Mouse (Mus musculus) ovary, postnatal 36 days (tissue): ENCODE measurements around the gene Crkl.

Experiments used
- DNase-seq: peaks from one replicate; pipeline ENCODE4 v3.0.0; 2022; ENCODE audit warnings: low spot score, mixed read lengths

The Crkl gene

DNA sequence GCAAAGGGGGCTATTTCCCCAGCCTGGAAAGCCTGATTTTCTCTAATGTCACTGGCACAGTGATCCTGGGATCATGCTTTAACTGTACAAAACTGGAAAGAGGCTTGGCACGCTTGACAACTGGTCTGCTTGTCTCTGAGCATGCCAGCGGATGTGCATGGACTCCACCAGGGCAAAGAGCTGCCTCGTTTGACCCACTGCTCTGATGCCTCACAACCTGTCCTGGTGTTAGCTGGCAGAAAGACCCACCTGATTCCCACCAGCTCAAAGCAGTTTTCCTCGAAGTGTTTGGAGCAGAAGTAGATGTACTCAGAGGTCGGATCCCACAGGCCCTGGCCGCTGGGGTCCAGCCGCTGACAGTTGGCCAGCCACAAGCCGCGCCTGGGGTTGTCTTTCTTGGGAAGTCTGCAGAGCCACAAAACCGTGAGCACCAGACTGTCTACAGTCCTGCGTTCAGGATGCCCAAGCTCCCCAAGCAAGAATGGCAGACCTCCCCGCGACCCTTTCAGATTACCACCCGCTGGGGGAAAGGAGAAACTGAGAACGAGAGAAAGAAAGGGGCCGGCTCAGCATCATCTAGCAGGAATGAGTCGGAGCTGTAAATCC lies 78.3 kb downstream of the Crkl start:
- DNase-seq, result no peak

DNA sequence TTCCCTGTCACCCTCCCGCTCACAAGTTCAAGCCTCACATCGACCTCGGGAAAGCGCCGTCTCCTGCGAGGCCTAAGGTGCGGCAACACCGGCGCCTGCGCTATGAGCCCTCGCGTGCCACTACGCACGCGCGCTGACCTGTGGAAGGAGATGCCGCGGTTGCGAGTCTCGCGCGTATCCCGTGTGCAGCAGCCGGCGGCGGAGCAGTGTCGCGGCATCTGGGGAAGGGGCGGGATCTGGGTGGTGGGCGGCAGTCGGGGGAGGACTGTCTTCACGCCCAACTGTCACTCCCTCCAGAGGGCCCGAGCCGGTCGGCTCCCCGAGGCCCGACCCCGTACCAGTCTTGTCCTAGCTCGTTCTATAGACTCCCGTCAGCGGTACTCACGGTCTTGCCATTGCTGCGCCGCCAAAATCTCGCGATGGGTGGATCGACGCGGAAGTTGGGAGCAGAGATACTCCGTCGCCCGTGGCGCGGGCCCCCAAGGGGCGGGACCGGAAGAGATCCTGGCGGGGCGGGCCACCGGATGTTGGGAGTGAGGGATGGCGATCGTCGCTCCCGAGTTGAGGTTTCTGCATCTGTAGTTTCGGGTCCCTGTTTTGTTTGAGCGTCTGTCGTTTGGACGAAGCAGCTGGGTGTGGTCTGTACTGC lies 79.0 kb downstream of the Crkl start, which contains the start of gene Thap7:
Gene Thap7 (minus strand): TSS at position 497 of the 649 bp plus-strand sequence.
- DNase-seq, result peak; percentile 96

DNA sequence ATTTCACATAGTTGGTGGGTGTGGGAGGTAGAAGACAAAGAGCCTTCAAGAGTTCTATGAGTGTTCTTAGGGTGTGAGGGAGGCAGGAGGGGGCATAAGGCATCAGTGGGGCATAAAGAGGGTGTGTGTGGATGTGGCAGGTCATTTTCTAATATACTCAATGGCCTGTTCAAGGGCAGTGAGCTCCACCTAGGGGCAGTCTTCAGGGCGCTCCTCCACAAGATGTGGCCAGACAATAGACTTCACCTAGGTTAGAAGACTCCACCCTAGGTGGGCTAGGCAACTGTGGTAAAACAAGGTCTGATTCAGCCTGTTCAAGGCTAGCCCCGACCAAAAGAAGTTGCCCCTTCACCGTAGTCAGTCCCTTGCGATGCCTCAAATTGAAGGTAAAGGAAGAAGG lies 80.5 kb downstream of the Crkl start:
- no peak for DNase-seq

DNA sequence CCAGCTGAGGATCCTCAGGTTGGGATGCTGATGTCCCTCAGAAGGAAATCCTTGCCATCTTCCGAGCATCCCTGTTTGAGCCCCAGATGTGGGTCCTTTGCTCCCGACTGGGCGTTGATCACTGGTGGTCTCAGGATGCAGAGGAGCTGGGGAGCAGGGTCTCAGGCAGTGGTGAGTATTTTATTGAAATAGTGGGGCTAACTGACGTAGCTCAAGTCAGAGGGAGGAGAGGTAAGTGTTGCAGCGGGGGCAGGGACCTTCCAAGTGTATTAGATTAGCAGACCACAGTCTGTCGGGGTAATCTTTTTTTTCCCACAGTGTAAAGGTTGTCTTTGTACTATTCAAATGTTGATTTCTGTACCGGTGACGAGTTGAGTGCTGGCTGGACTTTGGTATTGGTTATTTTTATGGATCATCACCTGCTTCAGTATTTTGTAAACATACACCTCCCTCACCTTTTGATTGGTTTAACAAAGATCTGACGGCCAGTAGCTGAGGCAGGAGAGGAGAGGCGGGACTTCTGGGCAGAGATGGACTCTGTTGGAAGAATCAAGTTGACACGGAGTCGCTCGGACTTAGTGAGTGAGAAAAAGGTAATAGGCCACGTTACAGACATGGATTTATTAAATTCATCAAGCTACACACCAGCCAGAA lies 81.0 kb downstream of the Crkl start:
- no peak for DNase-seq

DNA sequence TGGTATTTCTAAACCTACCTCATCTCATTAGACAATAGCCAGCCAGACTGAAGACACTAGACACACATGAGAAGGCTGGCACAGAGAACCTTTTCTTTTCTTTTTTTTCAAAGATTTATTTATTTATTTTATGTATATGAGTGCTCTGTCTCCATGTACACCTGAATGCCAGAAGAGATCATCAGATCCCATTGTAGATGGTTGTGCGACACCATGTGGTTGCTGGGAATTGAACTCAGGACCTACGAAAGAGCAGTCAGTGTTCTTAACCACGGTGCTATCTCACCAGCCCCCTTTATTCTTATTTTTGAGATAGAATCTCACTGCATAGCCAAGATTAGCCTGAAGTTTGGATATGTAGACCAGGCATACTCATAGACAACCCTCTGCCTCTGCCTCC lies 84.8 kb downstream of the Crkl start:
- DNase-seq, result no peak
